Mouse (Mus musculus): Measurements from ENCODE around the gene AW146154. TPM values are rescaled to one million over a fixed set of nuclear protein-coding genes. Genes with fewer than 3 reads are reported as not detected.
A peak's percentile ranks its signal among the peaks of the same experiment; 100 is the strongest.
"Not testable (repeated sequence)": the region's sequence is repeated elsewhere in the genome, so short reads cannot be mapped to it uniquely, and the experiment has no call there.

AW146154 gene
- 14.3 and 17.4 TPM in 2 replicates for polyA plus RNA-seq (2012; rRNA removed)

- peak; percentile 98 for DNase-seq (ENCODE audit: low spot score)
These were observed at the start of gene AW146154, which contains the start of gene Gm20449 for GRCm38 (mm10) chr7:41499389-41500049. TSS of gene AW146154 (minus strand) at chr7:41499890. TSS of gene Gm20449 (minus strand) at chr7:41499417.

DNA sequence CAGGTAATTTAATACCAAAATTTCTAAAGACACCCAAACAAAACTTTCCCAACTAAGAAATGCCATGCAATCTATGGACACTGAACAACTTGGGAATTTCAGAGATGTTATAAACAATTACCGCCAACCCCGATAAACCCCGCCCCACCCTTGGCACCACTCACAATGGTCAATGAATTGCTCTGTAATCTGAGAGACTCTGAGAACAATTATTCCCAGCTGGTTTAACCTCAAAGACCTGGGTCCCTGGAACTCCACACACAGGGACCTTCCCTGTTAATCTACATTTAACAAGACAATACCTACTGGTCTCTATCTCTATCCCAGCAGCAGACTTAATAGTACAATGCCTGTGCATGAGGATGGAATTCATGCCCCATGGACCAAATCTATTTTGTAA, 13.0 kb upstream of the AW146154 start:
- no peak for DNase-seq (ENCODE audit: low spot score)

- DNase-seq (ENCODE audit: low spot score): no peak
These were observed 12.5 kb upstream of the AW146154 start for GRCm38 (mm10) chr7:41512207-41512606.

DNA sequence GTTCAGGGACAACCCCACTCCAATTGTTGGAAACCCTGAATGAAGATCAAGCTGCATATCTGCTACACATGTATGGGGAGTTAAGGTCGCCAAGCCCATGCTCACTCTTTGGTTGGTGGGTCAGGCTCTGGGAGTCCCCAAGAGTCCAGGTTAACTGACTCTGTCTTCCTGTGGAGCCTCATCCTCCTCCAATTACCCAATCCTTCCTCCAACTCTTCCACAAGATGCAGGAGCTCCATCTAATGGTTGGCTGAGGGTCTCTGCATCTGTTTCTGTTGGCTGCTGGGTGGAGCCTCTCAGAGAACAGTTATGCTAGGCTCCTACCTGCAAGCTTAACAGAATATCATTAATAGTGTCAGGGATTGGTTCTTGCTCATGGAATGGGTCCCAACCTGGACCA, 2.7 kb upstream of the AW146154 start:
- DNase-seq (ENCODE audit: low spot score): no peak

DNA sequence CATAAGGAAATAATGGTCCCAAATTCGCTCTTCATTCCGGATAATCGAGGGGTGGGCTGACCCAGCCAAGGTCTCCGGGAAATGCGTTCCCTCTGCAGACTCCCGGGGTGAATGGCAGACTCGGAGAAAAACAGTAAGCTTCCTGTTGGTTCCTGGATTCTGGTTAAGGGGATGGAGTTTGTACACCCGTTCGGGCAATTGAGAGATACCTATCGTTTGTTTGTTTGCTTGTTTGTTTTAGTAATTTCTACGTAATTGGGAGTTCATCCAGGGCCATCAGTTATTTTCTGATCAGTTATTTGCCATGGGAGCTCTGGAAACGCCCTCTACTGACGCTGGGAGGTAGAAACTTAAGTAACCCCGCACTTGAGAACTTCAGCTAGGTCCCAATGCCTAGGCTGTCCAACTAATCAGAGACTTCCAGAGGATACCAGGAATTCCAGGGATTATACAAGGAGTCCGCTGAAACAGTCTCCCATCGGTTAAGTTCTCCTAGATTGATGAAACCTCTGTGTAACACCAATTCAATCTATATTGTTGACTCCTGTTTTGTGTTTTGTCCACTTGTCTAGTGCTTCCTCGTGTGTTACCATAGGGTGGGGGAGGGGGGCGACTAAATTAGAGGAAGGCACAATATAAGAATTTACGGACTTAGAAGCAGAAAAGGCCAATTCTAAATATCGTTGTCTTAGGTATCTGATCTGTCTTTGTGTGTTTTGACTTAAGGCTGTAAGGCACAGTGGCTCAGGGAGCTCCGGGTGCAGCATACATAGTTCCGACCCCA, 653 bp upstream of the AW146154 start:
- peak; percentile 31 for DNase-seq (ENCODE audit: low spot score)

- DNase-seq (ENCODE audit: low spot score): not testable (repeated sequence)
These were observed 687 bp downstream of the AW146154 start for GRCm38 (mm10) chr7:41499018-41499388.

- DNase-seq (ENCODE audit: low spot score): not testable (repeated sequence)
These were observed 1.2 kb downstream of the AW146154 start for GRCm38 (mm10) chr7:41498464-41498863.

DNA sequence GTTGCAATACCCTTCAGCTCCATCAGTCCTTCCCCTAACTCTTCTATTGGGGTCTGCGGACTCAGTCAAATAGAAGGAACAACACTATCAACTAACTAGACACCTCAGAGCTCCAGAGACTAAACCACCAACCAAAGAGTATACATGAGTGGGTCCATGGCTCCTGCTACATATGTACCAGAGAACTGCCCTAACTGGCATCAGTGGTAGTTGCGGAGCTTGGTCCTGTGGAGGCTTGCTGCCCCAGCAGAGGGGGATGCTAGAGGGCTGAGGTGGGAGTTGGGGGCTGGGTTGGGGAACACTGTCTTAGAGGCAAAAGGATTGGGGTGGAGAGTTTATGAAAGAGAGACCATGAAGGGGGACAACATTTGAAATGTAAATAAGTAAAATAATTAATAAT, 1.8 kb downstream of the AW146154 start:
- DNase-seq (ENCODE audit: low spot score): no peak

- no peak for DNase-seq (ENCODE audit: low spot score)
These were observed 47.8 kb downstream of the AW146154 start for GRCm38 (mm10) chr7:41451864-41452263.

DNA sequence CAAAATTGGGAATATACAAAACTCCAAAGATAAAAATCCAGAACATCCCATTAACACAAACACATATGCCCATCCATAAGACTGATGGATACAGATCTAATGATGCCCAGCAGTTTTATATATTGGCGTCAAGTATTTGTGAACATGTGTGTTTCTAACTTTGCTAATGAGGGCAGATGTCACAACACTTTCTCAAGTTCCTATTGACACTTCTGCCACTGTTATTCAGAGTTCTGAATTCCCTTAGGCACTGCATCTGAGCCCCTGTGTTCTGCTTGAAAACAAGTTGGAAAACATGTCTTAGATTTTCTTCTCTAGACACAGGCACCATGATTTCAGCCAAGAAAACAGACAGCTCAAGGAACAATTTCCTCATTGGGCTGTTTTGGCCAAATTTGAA, 51.1 kb downstream of the AW146154 start, which contains the start of gene Vmn2r57:
Gene Vmn2r57 (minus strand): TSS at position 101 of the 400 bp plus-strand sequence.
- DNase-seq (ENCODE audit: low spot score): not testable (repeated sequence)

Other genes with a start within 250 kb of the AW146154 start
- 13.7 and 13.9 TPM in 2 replicates for gene AI987944, start 106.5 kb downstream of the AW146154 start, polyA plus RNA-seq (2012; rRNA removed)
- 0.61 and 0.66 TPM in 2 replicates for gene Vmn2r57, start 51.2 kb downstream of the AW146154 start, polyA plus RNA-seq (2012; rRNA removed)
- 0.18 and 0.28 TPM in 2 replicates for gene Gm20449, start 473 bp downstream of the AW146154 start, polyA plus RNA-seq (2012; rRNA removed)
- not detected in 2 replicates for gene Gm6871, start 73.8 kb upstream of the AW146154 start, polyA plus RNA-seq (2012; rRNA removed)
- gene 2610021A01Rik, start 99.3 kb upstream of the AW146154 start, polyA plus RNA-seq (2012; rRNA removed): 8.6 and 9.0 TPM in 2 replicates
- 13.5 and 13.8 TPM in 2 replicates for gene Zfp788, start 133.3 kb upstream of the AW146154 start, polyA plus RNA-seq (2012; rRNA removed)

Data from urinary bladder, adult 2 months (tissue).